Mouse (Mus musculus): ENCODE measurements around the gene Ankmy1. TPM values are rescaled to one million over a fixed set of nuclear protein-coding genes. Genes with fewer than 3 reads are reported as not detected.

The Ankmy1 gene
- polyA plus RNA-seq, 1 experiment = 0.41 TPM

DNA sequence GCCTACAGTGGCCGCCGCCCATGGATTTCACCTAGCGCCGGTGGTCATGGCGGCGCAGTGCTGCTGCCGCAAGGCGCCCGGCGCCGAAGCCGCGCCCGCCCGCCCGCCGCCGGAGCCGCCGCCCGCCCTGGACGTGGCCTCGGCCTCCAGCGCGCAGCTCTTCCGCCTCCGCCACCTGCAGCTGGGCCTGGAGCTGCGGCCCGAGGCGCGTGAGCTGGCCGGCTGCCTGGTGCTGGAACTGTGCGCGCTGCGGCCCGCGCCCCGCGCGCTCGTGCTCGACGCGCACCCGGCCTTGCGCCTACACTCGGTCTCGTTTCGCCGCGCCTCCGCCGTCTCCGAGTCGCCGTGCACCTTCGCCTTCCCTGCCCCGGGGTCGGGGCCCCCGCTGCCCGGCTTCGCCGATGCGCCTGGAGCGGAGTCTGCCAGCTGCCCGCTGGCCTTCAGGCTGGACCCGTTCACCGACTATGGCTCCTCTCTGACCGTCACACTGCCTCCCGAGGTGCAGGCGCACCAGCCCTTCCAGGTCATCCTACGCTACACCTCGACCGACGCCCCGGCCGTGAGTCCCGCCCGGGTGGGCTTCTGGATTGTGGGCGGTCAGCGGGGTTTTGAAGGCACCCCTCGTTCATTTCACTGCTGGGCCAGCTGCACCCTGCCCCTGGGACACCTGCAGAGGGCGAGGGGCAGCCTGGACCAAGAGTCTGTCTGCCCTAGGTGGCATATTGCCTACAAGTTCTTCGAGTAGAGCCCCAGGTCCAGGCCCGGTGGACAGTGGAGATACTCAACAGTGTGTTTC is 8.4 kb upstream of the Ankmy1 start:
- TF ChIP-seq CTCF (IDR thresholded peaks at IDR 0.05; ENCODE audit: borderline replicate concordance, extremely low read depth, insufficient read depth, insufficient read length) (no peak), POLR2A (IDR thresholded peaks at IDR 0.05; ENCODE audit: borderline replicate concordance, extremely low read depth, insufficient read depth, insufficient read length, poor library complexity, severe bottlenecking) (no peak)
- DNase-seq (ENCODE audit: low read depth) = peak; percentile 76

DNA sequence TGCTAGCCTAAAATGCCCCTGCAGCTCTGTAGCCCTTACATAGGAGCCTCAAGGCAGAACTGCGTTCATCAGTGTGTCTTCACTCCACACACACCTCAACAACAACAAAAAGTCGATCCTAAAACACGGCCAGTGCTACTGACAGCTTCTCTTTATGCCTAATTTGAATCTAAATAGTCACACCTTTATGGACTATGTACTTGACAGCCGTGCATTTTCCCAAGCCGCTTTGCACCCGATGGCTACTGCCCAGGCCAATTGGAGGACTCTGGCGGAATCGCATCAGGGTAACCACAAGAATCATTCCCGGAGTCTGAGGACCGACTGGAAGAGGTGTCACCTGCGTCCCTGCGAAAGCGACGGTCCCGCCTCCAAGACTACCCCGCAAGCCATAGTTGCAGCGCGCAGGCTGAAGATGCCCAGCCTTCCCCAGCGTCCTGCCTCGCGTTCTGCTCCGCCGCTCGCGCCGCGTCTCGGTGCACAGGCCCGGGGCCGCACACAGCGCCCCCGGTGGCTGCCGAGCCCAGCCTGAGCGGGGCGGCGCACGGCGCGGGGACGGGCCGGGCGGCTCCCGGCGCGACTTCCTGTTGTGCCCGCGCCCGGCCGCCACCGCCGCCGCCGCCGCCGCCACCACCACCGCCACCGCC is 7.7 kb upstream of the Ankmy1 start, which contains the start of gene Rnpepl1:
Gene Rnpepl1 (plus strand): TSS at position 545 of the 647 bp plus-strand sequence.
- peak; percentile 70 for TF ChIP-seq POLR2A (IDR thresholded peaks at IDR 0.05; ENCODE audit: borderline replicate concordance, extremely low read depth, insufficient read depth, insufficient read length, poor library complexity, severe bottlenecking)
- peak; percentile 69 for TF ChIP-seq CTCF (IDR thresholded peaks at IDR 0.05; ENCODE audit: borderline replicate concordance, extremely low read depth, insufficient read depth, insufficient read length)

DNA sequence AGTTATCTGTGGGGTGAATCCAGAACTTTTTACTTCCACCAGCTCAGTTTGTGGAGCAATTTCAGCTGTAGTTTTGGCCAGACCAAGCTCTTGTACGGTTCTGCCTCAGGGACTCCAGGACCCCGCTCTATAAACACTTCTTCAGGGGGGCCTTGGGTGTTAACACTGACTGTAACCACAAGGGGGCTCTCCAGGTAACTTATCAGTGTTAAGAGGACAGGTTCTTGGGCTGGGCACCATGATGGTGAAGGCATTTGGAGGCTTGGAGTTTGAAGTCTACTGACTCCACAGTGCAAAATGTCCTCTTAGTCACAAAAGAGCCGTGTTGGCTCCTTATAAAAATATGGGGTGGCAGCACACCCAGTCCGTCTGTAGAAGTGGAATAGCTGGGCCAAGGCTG is 6.4 kb upstream of the Ankmy1 start:
- peak; percentile 53 for DNase-seq (ENCODE audit: low read depth)
- TF ChIP-seq POLR2A (IDR thresholded peaks at IDR 0.05; ENCODE audit: borderline replicate concordance, extremely low read depth, insufficient read depth, insufficient read length, poor library complexity, severe bottlenecking) = no peak
- TF ChIP-seq CTCF (IDR thresholded peaks at IDR 0.05; ENCODE audit: borderline replicate concordance, extremely low read depth, insufficient read depth, insufficient read length) = peak; percentile 52; the same call in 1 of the 2 replicates

More for the DNA sequence above, 7.7 kb upstream of the Ankmy1 start, which contains the start of gene Rnpepl1:
- peak; percentile 85 for DNase-seq (ENCODE audit: low read depth)

DNA sequence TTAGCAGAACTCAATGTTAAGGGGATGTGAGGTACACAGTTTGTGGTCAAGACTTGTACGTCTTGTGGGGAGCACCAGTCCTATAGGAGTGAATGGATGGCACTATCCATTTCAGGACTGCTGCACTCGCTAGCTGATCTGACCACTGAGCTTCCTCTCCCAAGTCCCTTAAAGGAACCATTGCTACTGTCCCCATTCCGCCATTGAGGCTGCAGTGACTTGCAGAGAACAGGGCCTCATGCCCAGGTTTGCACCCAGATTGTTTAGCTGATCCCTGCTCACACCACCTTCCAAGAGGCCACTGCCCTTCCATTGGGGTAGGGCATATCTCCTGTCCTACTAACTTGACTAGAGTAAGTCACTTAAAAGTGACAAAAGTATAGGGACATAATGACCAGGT is 6.0 kb upstream of the Ankmy1 start:
- TF ChIP-seq CTCF (IDR thresholded peaks at IDR 0.05; ENCODE audit: borderline replicate concordance, extremely low read depth, insufficient read depth, insufficient read length) (no peak), POLR2A (IDR thresholded peaks at IDR 0.05; ENCODE audit: borderline replicate concordance, extremely low read depth, insufficient read depth, insufficient read length, poor library complexity, severe bottlenecking) (no peak)
- DNase-seq (ENCODE audit: low read depth) = no peak

DNA sequence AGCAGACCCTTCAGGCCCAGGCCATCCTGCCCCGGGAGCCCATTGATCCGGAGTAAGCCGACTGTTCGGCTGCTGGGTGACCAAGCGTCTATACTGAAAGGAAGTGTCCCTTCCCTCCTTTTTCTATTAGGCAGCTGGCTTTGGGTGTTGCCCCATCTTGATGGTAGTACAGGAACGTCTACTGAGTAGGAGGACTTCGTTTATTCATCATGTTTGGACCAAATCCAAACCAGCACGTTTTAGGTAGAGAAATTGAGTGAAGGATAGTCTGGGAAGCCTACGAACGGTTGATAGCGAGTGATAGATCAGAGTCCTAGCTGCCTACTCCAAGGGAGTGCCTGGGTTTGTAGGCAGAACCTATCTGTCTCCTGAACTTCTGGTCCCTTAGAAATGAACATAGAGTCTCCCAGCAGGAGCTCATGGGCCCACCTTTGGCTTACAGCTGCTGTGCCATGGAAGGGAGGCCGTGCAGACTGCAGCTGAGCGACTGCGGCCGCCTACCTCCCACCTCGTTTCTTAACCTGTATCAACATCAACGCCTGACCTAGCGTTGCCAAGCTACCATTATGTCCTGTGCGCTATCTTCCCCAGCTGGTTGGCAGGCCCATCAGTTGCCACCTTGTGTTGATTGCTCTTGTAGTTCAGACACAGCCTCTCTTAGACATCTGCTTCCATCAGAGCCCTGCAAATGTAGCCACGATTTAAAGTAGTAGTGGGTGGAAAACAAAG is 5.1 kb upstream of the Ankmy1 start:
- TF ChIP-seq POLR2A (IDR thresholded peaks at IDR 0.05; ENCODE audit: borderline replicate concordance, extremely low read depth, insufficient read depth, insufficient read length, poor library complexity, severe bottlenecking) (no peak), CTCF (IDR thresholded peaks at IDR 0.05; ENCODE audit: borderline replicate concordance, extremely low read depth, insufficient read depth, insufficient read length) (no peak)
- no peak for DNase-seq (ENCODE audit: low read depth)

DNA sequence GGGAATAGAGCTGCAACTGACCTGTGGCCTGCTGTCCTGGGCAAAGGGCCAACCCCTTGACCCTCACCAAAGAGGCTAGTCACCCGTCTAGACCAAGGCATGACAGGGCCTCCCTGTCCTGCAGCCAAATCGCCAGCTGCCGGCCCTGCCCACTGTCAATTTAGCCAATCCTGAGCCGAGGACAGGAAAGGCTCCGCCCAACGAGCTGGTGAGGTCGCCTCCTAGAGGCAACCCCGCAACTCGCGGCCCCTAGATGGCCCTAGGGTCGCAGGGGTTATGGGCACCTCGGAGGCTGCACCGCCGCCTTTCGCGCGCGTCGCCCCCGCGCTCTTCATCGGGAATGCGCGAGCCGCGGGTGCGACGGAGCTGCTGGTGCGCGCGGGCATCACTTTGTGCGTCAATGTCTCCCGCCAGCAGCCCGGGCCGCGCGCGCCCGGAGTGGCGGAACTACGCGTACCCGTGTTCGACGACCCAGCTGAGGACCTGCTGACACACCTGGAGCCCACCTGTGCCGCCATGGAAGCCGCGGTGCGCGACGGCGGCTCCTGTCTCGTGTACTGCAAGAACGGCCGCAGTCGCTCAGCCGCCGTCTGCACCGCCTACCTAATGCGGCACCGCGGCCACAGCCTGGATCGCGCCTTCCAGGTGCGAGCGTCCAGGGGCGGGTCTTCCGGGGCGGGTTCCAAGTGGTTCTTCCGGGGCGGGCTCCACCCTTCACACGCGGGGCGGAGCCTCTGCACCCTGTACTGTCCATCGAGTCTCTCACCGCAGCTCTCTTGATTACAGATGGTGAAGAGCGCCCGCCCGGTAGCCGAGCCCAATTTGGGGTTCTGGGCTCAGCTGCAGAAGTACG is 4.3 kb upstream of the Ankmy1 start, which contains the start of gene Dusp28:
Gene Dusp28 (plus strand): TSS at position 203 of the 853 bp plus-strand sequence.
- DNase-seq (ENCODE audit: low read depth) = peak; percentile 94
- peak; percentile 41; the same call in 1 of the 2 replicates for TF ChIP-seq CTCF (IDR thresholded peaks at IDR 0.05; ENCODE audit: borderline replicate concordance, extremely low read depth, insufficient read depth, insufficient read length)
- TF ChIP-seq POLR2A (IDR thresholded peaks at IDR 0.05; ENCODE audit: borderline replicate concordance, extremely low read depth, insufficient read depth, insufficient read length, poor library complexity, severe bottlenecking) = peak; percentile 52

DNA sequence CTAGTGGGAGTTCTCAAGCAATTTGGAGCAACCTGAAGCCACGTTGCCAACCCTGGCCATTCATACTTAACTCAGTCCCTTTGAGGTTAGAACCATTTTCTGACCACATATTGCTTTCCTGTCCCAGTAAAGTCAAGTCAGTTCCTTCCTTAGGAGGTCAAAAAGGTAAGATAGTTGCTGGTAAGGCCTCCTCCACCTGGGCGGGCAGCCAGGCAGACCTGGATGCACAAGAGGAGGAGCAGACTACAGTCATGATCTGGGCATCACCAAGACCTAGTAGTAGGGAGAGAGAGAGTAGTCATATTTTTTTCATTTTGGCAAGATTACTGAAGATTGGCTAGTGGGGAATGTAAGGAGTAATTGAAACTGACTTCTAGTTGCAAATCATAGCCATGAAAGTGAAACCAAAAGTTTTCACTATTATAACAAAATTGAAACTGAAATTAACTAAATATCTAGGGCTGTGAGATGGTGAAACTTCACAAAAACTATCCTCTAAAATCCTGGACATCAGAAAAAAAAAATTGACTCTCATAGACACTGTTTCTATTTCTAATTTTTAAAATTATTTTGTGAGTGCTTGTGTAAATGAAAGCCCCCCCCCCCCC is 3.1 kb upstream of the Ankmy1 start:
- DNase-seq (ENCODE audit: low read depth) = no peak
- TF ChIP-seq CTCF (IDR thresholded peaks at IDR 0.05; ENCODE audit: borderline replicate concordance, extremely low read depth, insufficient read depth, insufficient read length) (no peak), POLR2A (IDR thresholded peaks at IDR 0.05; ENCODE audit: borderline replicate concordance, extremely low read depth, insufficient read depth, insufficient read length, poor library complexity, severe bottlenecking) (no peak)

DNA sequence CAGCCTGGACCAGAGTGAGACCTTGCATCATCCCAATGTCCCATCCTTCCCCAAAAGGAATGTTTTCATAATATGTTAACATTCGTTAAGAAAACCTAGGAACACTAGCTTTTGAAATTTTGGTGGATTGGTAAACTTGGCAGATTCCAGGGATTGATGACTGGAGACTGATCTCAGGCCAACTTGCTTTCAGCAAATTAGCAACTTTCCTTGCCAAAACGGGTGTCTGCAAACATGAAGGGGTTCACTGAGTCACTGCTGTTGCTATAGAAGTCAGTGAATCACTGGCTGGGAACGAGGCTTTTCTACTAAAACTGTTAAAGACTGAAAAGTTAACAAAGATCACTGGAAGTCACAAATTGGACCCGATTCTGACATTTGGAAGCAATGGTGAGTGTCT is 921 bp upstream of the Ankmy1 start:
- DNase-seq (ENCODE audit: low read depth) = peak; percentile 74
- TF ChIP-seq CTCF (IDR thresholded peaks at IDR 0.05; ENCODE audit: borderline replicate concordance, extremely low read depth, insufficient read depth, insufficient read length) (no peak), POLR2A (IDR thresholded peaks at IDR 0.05; ENCODE audit: borderline replicate concordance, extremely low read depth, insufficient read depth, insufficient read length, poor library complexity, severe bottlenecking) (no peak)

DNA sequence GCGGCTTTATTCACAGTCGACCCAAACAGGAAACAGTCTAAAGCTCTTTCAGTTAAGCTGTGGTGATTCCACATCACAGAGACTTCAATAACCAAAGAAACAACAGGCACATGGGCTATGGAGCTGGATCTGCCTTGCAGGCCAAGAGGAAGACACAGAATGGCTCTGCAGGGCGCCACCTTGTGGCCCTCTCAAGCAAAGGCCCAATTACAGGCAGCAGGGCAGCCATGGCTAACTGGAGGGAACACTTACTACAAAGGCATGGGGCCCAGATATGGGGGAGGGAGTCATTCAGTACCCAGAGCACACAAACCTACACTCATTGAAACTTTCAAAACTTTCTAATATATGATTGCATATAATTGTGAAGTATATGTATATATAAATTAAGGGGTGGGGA is 7.6 kb downstream of the Ankmy1 start:
- peak; percentile 97 for TF ChIP-seq CTCF (IDR thresholded peaks at IDR 0.05; ENCODE audit: borderline replicate concordance, extremely low read depth, insufficient read depth, insufficient read length)
- no peak for TF ChIP-seq POLR2A (IDR thresholded peaks at IDR 0.05; ENCODE audit: borderline replicate concordance, extremely low read depth, insufficient read depth, insufficient read length, poor library complexity, severe bottlenecking)
- DNase-seq (ENCODE audit: low read depth) = peak; percentile 91

DNA sequence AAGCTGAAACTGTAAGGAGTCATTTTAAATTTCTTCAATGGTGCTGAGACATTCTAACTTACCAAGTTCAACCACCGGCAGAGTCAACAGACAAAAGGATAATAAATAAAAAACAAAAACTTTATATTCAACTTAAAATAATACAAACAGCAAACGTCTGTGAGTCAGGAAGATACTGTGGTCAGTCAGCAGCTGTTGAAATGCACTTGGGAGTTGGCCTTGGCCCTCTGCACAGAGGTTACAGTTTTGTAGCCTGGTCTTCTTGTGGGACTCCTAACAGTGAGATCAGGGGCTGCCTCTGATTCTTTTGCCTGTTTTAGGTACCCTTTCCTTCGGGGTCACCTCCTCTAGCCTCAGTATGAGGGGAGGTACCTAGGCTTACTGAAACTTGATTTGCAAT is 8.8 kb downstream of the Ankmy1 start:
- no peak for DNase-seq (ENCODE audit: low read depth)
- TF ChIP-seq CTCF (IDR thresholded peaks at IDR 0.05; ENCODE audit: borderline replicate concordance, extremely low read depth, insufficient read depth, insufficient read length) (no peak), POLR2A (IDR thresholded peaks at IDR 0.05; ENCODE audit: borderline replicate concordance, extremely low read depth, insufficient read depth, insufficient read length, poor library complexity, severe bottlenecking) (no peak)

Data from brain, embryonic 14.5 days (tissue).